Mouse (Mus musculus) limb, embryonic 11.5 days (tissue): ENCODE measurements at regions not wholly inside any gene's neighbourhood (a gene's known extent, or its start where the extent isn't known, plus 50 kb on each side); places are given as distances from the start of the nearest gene placed in this dataset.

Experiments used
- ATAC-seq: fragments of 200-750 bp; cut with Nextera tagmentation; 2 replicates; pipeline ENCODE4 v1.8.0; 2017; ENCODE audit warnings: low read depth; ENCODE audit not compliant: insufficient number of reproducible peaks, low FRiP score, low TSS enrichment
- DNase-seq: peaks from one replicate; pipeline ENCODE4 v3.0.0-alpha.2; 2015; ENCODE audit warnings: low spot score
- H3K27ac ChIP-seq: fragments of 300-500 bp; sonication (generic); replicated peaks from 2 replicates; pipeline ENCODE4 v1.5.1; 2014; ENCODE audit warnings: low read depth, mild to moderate bottlenecking, low read length
- H3K27me3 ChIP-seq: fragments of 300-500 bp; sonication (generic); 2 replicates; pipeline ENCODE4 v1.6.1; 2014; ENCODE audit warnings: mild to moderate bottlenecking, low read length, mixed read lengths; ENCODE audit not compliant: control insufficient read depth, insufficient read depth
- H3K36me3 ChIP-seq: fragments of 300-500 bp; sonication (generic); 2 replicates; pipeline ENCODE4 v1.6.1; 2014; ENCODE audit warnings: mild to moderate bottlenecking, low read length, moderate library complexity, mixed read lengths; ENCODE audit not compliant: control insufficient read depth, insufficient read depth
- H3K4me1 ChIP-seq: fragments of 300-500 bp; sonication (generic); 2 replicates; pipeline ENCODE4 v1.6.1; 2014; ENCODE audit warnings: low read length, mixed read lengths; ENCODE audit not compliant: control insufficient read depth, insufficient read depth
- H3K4me2 ChIP-seq: fragments of 300-500 bp; sonication (generic); 2 replicates; pipeline ENCODE4 v1.6.1; 2014; ENCODE audit warnings: low read depth, mild to moderate bottlenecking, moderate library complexity; ENCODE audit not compliant: severe bottlenecking
- H3K4me3 ChIP-seq: fragments of 300-500 bp; sonication (generic); 2 replicates; pipeline ENCODE4 v1.5.1; 2014; ENCODE audit warnings: low read depth, low read length
- H3K9ac ChIP-seq: fragments of 300-500 bp; sonication (generic); 2 replicates; pipeline ENCODE4 v1.6.1; 2014; ENCODE audit warnings: mild to moderate bottlenecking, low read length
- H3K9me3 ChIP-seq: fragments of 300-500 bp; sonication (generic); 2 replicates; pipeline ENCODE4 v1.6.1; 2016; ENCODE audit warnings: low read length; ENCODE audit not compliant: control insufficient read depth
- WGBS: fragments of 180-500 bp; shearing (Covaris S2); extraction: QIAGEN DNeasy Blood & Tissue Kit; methylation state at CpG from one replicate; pipeline ENCODE4 v1.1.7; 2014; 5-methylcytosine and 5-hydroxymethylcytosine counted together

DNA sequence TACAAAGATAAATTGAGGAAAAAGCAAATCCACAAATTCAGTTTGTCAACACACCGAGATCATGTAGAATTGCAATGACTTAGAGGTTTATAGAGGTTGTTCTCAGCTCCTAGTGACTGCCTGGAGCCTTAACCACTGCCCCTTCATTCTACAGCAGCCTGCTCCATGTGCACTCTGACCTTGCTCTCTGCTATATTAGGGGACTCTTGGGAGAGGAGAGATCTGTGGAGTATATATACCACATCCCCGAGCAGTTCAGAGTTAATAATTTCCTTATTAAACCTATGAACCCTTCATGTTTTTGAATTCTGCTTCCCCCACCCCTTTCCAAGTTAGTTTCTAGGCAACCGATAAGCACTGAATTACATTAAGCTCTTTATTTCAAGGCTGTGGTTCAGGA, 85.0 kb upstream of the Grm7 start:
- Histone ChIP-seq H3K36me3 (no peaks in the 10 kb centered on the region), H3K4me2 (no peak overlapping the region), H3K27ac (no peak overlapping the region), H3K9me3 (no peaks in the 10 kb centered on the region), H3K4me1 (no peaks in the 10 kb centered on the region), H3K9ac (no peak overlapping the region), H3K27me3 (no peaks in the 10 kb centered on the region), H3K4me3 (no peak overlapping the region)
- ATAC-seq (no peak), DNase-seq (no peak)
- 78% methylated on average over 3 of the region's 3 CpGs for WGBS

GRCm38 (mm10) chr6:110577216-110577615, 68.2 kb upstream of the Grm7 start:
- Histone ChIP-seq H3K4me1 (no peaks in the 10 kb centered on the region), H3K27me3 (no peaks in the 10 kb centered on the region), H3K36me3 (no peaks in the 10 kb centered on the region), H3K4me2 (no peak overlapping the region), H3K9me3 (no peaks in the 10 kb centered on the region), H3K9ac (no peak overlapping the region), H3K27ac (no peak overlapping the region), H3K4me3 (no peak overlapping the region)
- DNase-seq (no peak), ATAC-seq (no peak)
- WGBS, result 43% methylated on average over 1 of the region's 1 CpGs
